Mouse (Mus musculus) MEL (cell line): Measurements from ENCODE around the gene Cox20. TPM values are rescaled to one million over a fixed set of nuclear protein-coding genes. Genes with fewer than 3 reads are reported as not detected.

Source experiments
- DNase-seq: peaks from one replicate; pipeline ENCODE4 v3.0.0; 2011; ENCODE audit warnings: low read depth, low spot score
- H3K27ac ChIP-seq: 2 replicates; pipeline ENCODE4 v1.5.1; 2012; ENCODE audit warnings: low read depth, mild to moderate bottlenecking, control low read depth, low read length, moderate library complexity; ENCODE audit not compliant: control insufficient read depth
- H3K27me3 ChIP-seq, 2 experiments: fragments of 150-350 bp in 1 of 2; sonication (generic) in 1 of 2; 2 replicates each; pipeline ENCODE4 v1.6.1; 2012; ENCODE audit warnings: low read length in 2 of 2, mild to moderate bottlenecking in 2 of 2, improper control_type of control experiment in 1 of 2, moderate library complexity in 1 of 2; ENCODE audit not compliant: insufficient read depth in 2 of 2, control insufficient read depth in 1 of 2
- H3K36me3 ChIP-seq, 2 experiments: 2 replicates each; pipeline ENCODE4 v1.6.1; 2012 to 2014; ENCODE audit warnings: low read length in 2 of 2, improper control_type of control experiment in 1 of 2, inconsistent platforms in 1 of 2, mild to moderate bottlenecking in 1 of 2; ENCODE audit not compliant: insufficient read depth in 2 of 2, control insufficient read depth in 1 of 2
- H3K4me1 ChIP-seq, 2 experiments: fragments of 150-350 bp in 1 of 2; sonication (generic) in 1 of 2; 2 replicates each; pipeline ENCODE4 v1.6.1; 2012; ENCODE audit warnings: low read length in 2 of 2, improper control_type of control experiment in 1 of 2, mild to moderate bottlenecking in 1 of 2; ENCODE audit not compliant: insufficient read depth in 2 of 2, control insufficient read depth in 1 of 2
- H3K4me3 ChIP-seq, 2 experiments: fragments of 150-350 bp in 1 of 2; sonication (generic) in 1 of 2; 2 replicates each; pipeline ENCODE4 v1.5.1; 2012; ENCODE audit warnings: low read depth in 2 of 2, low read length in 2 of 2, mild to moderate bottlenecking in 2 of 2, moderate library complexity in 2 of 2, control low read depth in 1 of 2, improper control_type of control experiment in 1 of 2; ENCODE audit not compliant: control insufficient read depth in 1 of 2, insufficient read depth in 1 of 2
- H3K79me2 ChIP-seq: 2 replicates; pipeline ENCODE4 v1.6.1; 2012; ENCODE audit warnings: mild to moderate bottlenecking, low read length, moderate library complexity; ENCODE audit not compliant: control insufficient read depth, poor library complexity, insufficient read depth
- H3K9ac ChIP-seq: 2 replicates; pipeline ENCODE4 v1.6.1; 2012; ENCODE audit warnings: low read depth, mild to moderate bottlenecking, control low read depth, low read length, moderate library complexity; ENCODE audit not compliant: control insufficient read depth, poor library complexity, severe bottlenecking
- H3K9me3 ChIP-seq: fragments of 150-350 bp; sonication (generic); replicated peaks from 2 replicates; pipeline ENCODE4 v1.6.1; 2012; ENCODE audit warnings: mild to moderate bottlenecking, low read length, improper control_type of control experiment, moderate library complexity; ENCODE audit not compliant: insufficient read depth
- BHLHE40 ChIP-seq: IDR thresholded peaks from 2 replicates; pipeline ENCODE4 v1.6.1; 2012; ENCODE audit warnings: low read depth, mild to moderate bottlenecking, inconsistent platforms, low read length, improper control_type of control experiment, borderline replicate concordance
- CHD1 ChIP-seq: IDR thresholded peaks from 2 replicates; pipeline ENCODE4 v1.6.1; 2012; ENCODE audit warnings: low read depth, mild to moderate bottlenecking, inconsistent platforms, low read length, improper control_type of control experiment
- CHD2 ChIP-seq: IDR thresholded peaks from 2 replicates; pipeline ENCODE4 v1.6.1; 2011; ENCODE audit warnings: low read length, improper control_type of control experiment
- ELF1 ChIP-seq: IDR thresholded peaks from 2 replicates; pipeline ENCODE4 v1.6.1; 2014; ENCODE audit warnings: low read depth, mild to moderate bottlenecking, inconsistent platforms, low read length, improper control_type of control experiment, moderate library complexity
- GATA1 ChIP-seq: IDR thresholded peaks from 2 replicates; pipeline ENCODE4 v1.6.1; 2011; ENCODE audit warnings: low read depth, low read length, improper control_type of control experiment
- HCFC1 ChIP-seq: IDR thresholded peaks from 2 replicates; pipeline ENCODE4 v1.6.1; 2012; ENCODE audit warnings: low read depth, mild to moderate bottlenecking, inconsistent platforms, low read length, improper control_type of control experiment, moderate library complexity
- MAX ChIP-seq: IDR thresholded peaks from 2 replicates; pipeline ENCODE4 v1.6.1; 2011; ENCODE audit warnings: low read length, improper control_type of control experiment
- POLR2A ChIP-seq, 2 experiments: IDR thresholded peaks; 2 replicates each; pipeline ENCODE4 v1.6.1; 2011 to 2012; ENCODE audit warnings: low read length in 2 of 2, mild to moderate bottlenecking in 2 of 2, control low read depth in 1 of 2, improper control_type of control experiment in 1 of 2, low read depth in 1 of 2, moderate library complexity in 1 of 2; ENCODE audit not compliant: control insufficient read depth in 1 of 2, insufficient read depth in 1 of 2, poor library complexity in 1 of 2
- POLR2AphosphoS2 ChIP-seq: IDR thresholded peaks from 2 replicates; pipeline ENCODE4 v1.6.1; 2011; ENCODE audit warnings: low read length, improper control_type of control experiment
- POLR2AphosphoS5 ChIP-seq: IDR thresholded peaks from 2 replicates; pipeline ENCODE4 v1.6.1; 2012; ENCODE audit warnings: low read depth, borderline replicate concordance, mild to moderate bottlenecking, inconsistent platforms, low read length, moderate library complexity, mixed read lengths
- ZMIZ1 ChIP-seq: IDR thresholded peaks from 2 replicates; pipeline ENCODE4 v1.6.1; 2012; ENCODE audit warnings: low read depth, mild to moderate bottlenecking, inconsistent platforms, low read length, improper control_type of control experiment, moderate library complexity
- polyA plus RNA-seq, 2 experiments: library from polyadenylated mRNA; stranded (reverse) in 1 of 2; unstranded in 1 of 2; fragments of >175 nt in 1 of 2; fragments of >200 nt in 1 of 2; gene quantifications; 2 replicates each; pipeline versions ENCODE4 v1.2.1 to v1.2.4; 2012; ENCODE audit warnings: low replicate concordance in 2 of 2, low read depth in 1 of 2; ENCODE audit not compliant: insufficient read length in 2 of 2, insufficient read depth in 1 of 2, missing spikeins in 1 of 2
- total RNA-seq: library from RNA; depleted of rRNA; stranded (reverse); fragments of 300-350 nt; gene quantifications from 2 replicates; pipeline ENCODE4 v1.2.3, GENCODE M21; 2012

Cox20 gene
- total and polyA plus RNA-seq, 3 experiments = 24.3 to 27.3 TPM; not detected in 1

DNA sequence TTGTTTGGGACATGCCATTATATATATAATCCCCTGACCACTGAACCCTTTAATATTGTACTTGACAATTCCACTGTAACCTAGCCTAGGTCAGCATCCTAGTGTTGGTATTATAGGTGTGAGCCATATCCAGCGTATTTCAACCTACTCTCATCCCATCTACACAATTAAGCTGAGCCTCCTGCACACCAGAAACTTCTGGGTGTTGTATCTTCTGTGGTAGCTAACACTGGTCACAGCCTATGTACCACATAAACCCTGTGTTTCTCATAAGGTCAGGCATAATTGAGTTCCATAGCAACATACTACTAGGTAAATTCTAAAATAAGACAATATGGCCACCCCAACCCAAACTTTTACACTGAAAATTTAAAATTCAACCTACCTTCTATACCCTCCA is 4.3 kb downstream of the Cox20 start:
- DNase-seq = peak; percentile 38
- Histone ChIP-seq H3K36me3 (peaks cover 44 to 51% of the 10 kb centered on the region in 2 experiments), H3K27ac (no peak overlapping the region)

GRCm38 (mm10) chr1:178324568-178324967 is 5.6 kb downstream of the Cox20 start:
- Histone ChIP-seq H3K27me3 (no peaks in the 10 kb centered on the region), H3K4me3 (no peak overlapping the region), H3K9me3 (no peaks in the 10 kb centered on the region), H3K27ac (no peak overlapping the region), H3K4me1 (peaks cover 0 to 3% of the 10 kb centered on the region in 2 experiments; a peak in 2 of 4 replicates), H3K9ac (no peak overlapping the region), H3K36me3 (peaks cover 57 to 61% of the 10 kb centered on the region in 2 experiments), H3K79me2 (peaks cover 4% of the 10 kb centered on the region)
- no peak for TF ChIP-seq POLR2A (IDR thresholded peaks at IDR 0.05; ENCODE audit: control insufficient read depth in 1 of 2, insufficient read depth in 1 of 2, low read depth in 1 of 2, low read length in 2 of 2, poor library complexity in 1 of 2)
- TF ChIP-seq MAX = no peak
- peak; percentile 57; the same call in 1 of the 2 replicates for TF ChIP-seq POLR2AphosphoS2
- peak; percentile 52; the same call in 1 of the 2 replicates for TF ChIP-seq ZMIZ1
- TF ChIP-seq HCFC1 = no peak
- peak; percentile 18 for DNase-seq

More for the DNA sequence above, 4.3 kb downstream of the Cox20 start:
- Histone ChIP-seq H3K9ac (no peak overlapping the region), H3K9me3 (no peaks in the 10 kb centered on the region), H3K4me1 (no peaks in the 10 kb centered on the region), H3K4me3 (no peak overlapping the region), H3K27me3 (no peaks in the 10 kb centered on the region), H3K79me2 (peaks cover 9% of the 10 kb centered on the region)
- TF ChIP-seq POLR2AphosphoS2 (peak; percentile 69), POLR2AphosphoS5 (no peak; the same call in 1 of the 2 replicates), CHD2 (no peak), HCFC1 (no peak), GATA1 (no peak), BHLHE40 (no peak), ELF1 (no peak)

DNA sequence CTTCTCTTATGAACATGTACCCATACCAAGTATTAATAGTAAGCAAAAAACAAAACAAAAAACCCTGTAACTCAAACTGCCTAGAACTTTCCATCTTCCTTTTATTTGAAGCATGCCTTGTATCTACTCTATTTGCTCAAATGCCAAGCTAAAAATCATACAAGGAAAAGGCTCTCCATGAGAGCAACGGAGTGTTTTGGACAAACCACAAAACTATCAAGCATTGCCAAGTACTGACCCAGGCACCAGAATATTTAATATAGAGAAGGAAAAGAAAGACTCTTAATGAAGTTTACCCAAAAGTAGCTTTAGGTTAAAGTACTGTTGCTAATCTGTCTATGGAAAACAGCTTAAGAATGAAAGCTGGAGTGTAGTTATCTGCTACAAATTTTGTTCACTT is 7.4 kb downstream of the Cox20 start:
- Histone ChIP-seq H3K27me3 (no peaks in the 10 kb centered on the region), H3K79me2 (peaks cover 11% of the 10 kb centered on the region), H3K4me1 (peaks cover 2 to 10% of the 10 kb centered on the region in 2 experiments; a peak in 2 of 4 replicates), H3K27ac (no peak overlapping the region), H3K9ac (no peak overlapping the region), H3K4me3 (no peak overlapping the region), H3K36me3 (peaks cover 71 to 76% of the 10 kb centered on the region in 2 experiments), H3K9me3 (no peaks in the 10 kb centered on the region)
- TF ChIP-seq POLR2AphosphoS5 (no peak), CHD1 (0 out of 2 replicates have a peak, but pooled peaks have one; percentile 65), POLR2A (IDR thresholded peaks at IDR 0.05; ENCODE audit: control insufficient read depth in 1 of 2, insufficient read depth in 1 of 2, low read depth in 1 of 2, low read length in 2 of 2, poor library complexity in 1 of 2) (peak in 1 of 2 experiments; percentile 15; a peak in 1 of 4 replicates)
- no peak for DNase-seq
